Mouse (Mus musculus): Measurements from ENCODE around the gene Rtn4rl2. TPM values are rescaled to one million over a fixed set of nuclear protein-coding genes. Genes with fewer than 3 reads are reported as not detected.

Rtn4rl2 gene
- polyA plus RNA-seq, 1 experiment from 2014 or later, result 9.8 TPM

- Histone ChIP-seq H3K27ac (ENCODE audit: low read length) (no peak overlapping the region), H3K4me1 (replicated peaks; ENCODE audit: control insufficient read depth, insufficient read depth, low read length) (peaks cover 16% of the 10 kb centered on the region), H3K4me3 (replicated peaks; ENCODE audit: low read length) (peak overlapping the region; percentile 94), H3K4me2 (ENCODE audit: low read length) (peak overlapping the region; percentile 100), H3K9ac (replicated peaks; ENCODE audit: low read depth, low read length) (peak overlapping the region; percentile 64), H3K27me3 (replicated peaks; ENCODE audit: control insufficient read depth, insufficient read depth, low read length) (0 out of 2 replicates have a peak, but pooled peaks cover under 1% of the 10 kb centered on the region), H3K9me3 (ENCODE audit: control insufficient read depth, low read length) (no peaks in the 10 kb centered on the region), H3K36me3 (ENCODE audit: control insufficient read depth, insufficient read depth) (no peaks in the 10 kb centered on the region; the same call in 1 of the 2 replicates)
- ATAC-seq, result no peak; the same call in 1 of the 2 replicates
- under 1% methylated on average over 29 of the region's 29 CpGs for WGBS
Measured at GRCm38 (mm10) chr2:84827283-84827920, 59.1 kb downstream of the Rtn4rl2 start.

- H3K27ac ChIP-seq (ENCODE audit: low read length), result peak within 1 kb of the TSS; percentile 58; the same call in 1 of the 2 replicates
- under 1% methylated on average over 34 of the region's 34 CpGs for WGBS
Measured at GRCm38 (mm10) chr2:84826488-84827282, 59.8 kb downstream of the Rtn4rl2 start, which contains the start of gene Timm10. Gene Timm10, plus strand, starts transcription at chr2:84826997.

GRCm38 (mm10) chr2:84823237-84823636, 63.3 kb downstream of the Rtn4rl2 start:
- 51% methylated on average over 2 of the region's 2 CpGs for WGBS
- Histone ChIP-seq H3K36me3 (ENCODE audit: control insufficient read depth, insufficient read depth) (no peaks in the 10 kb centered on the region), H3K27me3 (replicated peaks; ENCODE audit: control insufficient read depth, insufficient read depth, low read length) (peaks cover 5% of the 10 kb centered on the region), H3K27ac (ENCODE audit: low read length) (no peak overlapping the region), H3K9ac (replicated peaks; ENCODE audit: low read depth, low read length) (no peak overlapping the region), H3K4me3 (replicated peaks; ENCODE audit: low read length) (no peak overlapping the region), H3K4me1 (replicated peaks; ENCODE audit: control insufficient read depth, insufficient read depth, low read length) (peaks cover 8% of the 10 kb centered on the region), H3K9me3 (ENCODE audit: control insufficient read depth, low read length) (no peaks in the 10 kb centered on the region), H3K4me2 (ENCODE audit: low read length) (no peak overlapping the region)
- no peak for ATAC-seq

More at GRCm38 (mm10) chr2:84826488-84827282, 59.8 kb downstream of the Rtn4rl2 start, which contains the start of gene Timm10:
- Histone ChIP-seq H3K4me3 (replicated peaks; ENCODE audit: low read length) (peak within 1 kb of the TSS; percentile 94), H3K9me3 (ENCODE audit: control insufficient read depth, low read length) (no peaks in the 10 kb centered on the region), H3K9ac (replicated peaks; ENCODE audit: low read depth, low read length) (peak within 1 kb of the TSS; percentile 64), H3K4me2 (ENCODE audit: low read length) (peak within 1 kb of the TSS; percentile 100), H3K4me1 (replicated peaks; ENCODE audit: control insufficient read depth, insufficient read depth, low read length) (peaks cover 11% of the 10 kb centered on the region), H3K36me3 (ENCODE audit: control insufficient read depth, insufficient read depth) (no peaks in the 10 kb centered on the region; the same call in 1 of the 2 replicates), H3K27me3 (replicated peaks; ENCODE audit: control insufficient read depth, insufficient read depth, low read length) (0 out of 2 replicates have a peak, but pooled peaks cover 2% of the 10 kb centered on the region)
- peak; percentile 95 for ATAC-seq

- Histone ChIP-seq H3K4me2 (ENCODE audit: low read length) (no peak within 1 kb of the TSS), H3K9me3 (ENCODE audit: control insufficient read depth, low read length) (no peaks in the 10 kb centered on the region), H3K27ac (ENCODE audit: low read length) (no peak within 1 kb of the TSS), H3K4me3 (replicated peaks; ENCODE audit: low read length) (no peak within 1 kb of the TSS), H3K9ac (replicated peaks; ENCODE audit: low read depth, low read length) (no peak within 1 kb of the TSS), H3K27me3 (replicated peaks; ENCODE audit: control insufficient read depth, insufficient read depth, low read length) (peaks cover 5% of the 10 kb centered on the region), H3K4me1 (replicated peaks; ENCODE audit: control insufficient read depth, insufficient read depth, low read length) (peaks cover 3% of the 10 kb centered on the region), H3K36me3 (ENCODE audit: control insufficient read depth, insufficient read depth) (no peaks in the 10 kb centered on the region)
- ATAC-seq, result no peak
- whole genome bisulfite sequencing, result 71% methylated on average over 13 of the region's 13 CpGs
Measured at GRCm38 (mm10) chr2:84822552-84822951, 64.0 kb downstream of the Rtn4rl2 start, which contains the start of gene Smtnl1. Gene Smtnl1, minus strand, starts transcription at chr2:84822652.

Small RNA genes within 50 kb of the gene (microRNA-seq; reads per million reads assigned to microRNA genes)
- not detected for gene Gm24332

Other genes with a start within 250 kb of the Rtn4rl2 start
- gene Ctnnd1, start 235.9 kb downstream of the Rtn4rl2 start, polyA plus RNA-seq (2015; fragmentation: Nextera tagmentation; extraction: Ambion mirVana), result 41.7 and 45.6 TPM in 2 replicates
- 0.41 and 0.52 TPM in 2 replicates for gene Btbd18, start 227.6 kb downstream of the Rtn4rl2 start, polyA plus RNA-seq (2015; fragmentation: Nextera tagmentation; extraction: Ambion mirVana)
- 213 and 225 TPM in 2 replicates for gene Selenoh, start 215.9 kb downstream of the Rtn4rl2 start, polyA plus RNA-seq (2015; fragmentation: Nextera tagmentation; extraction: Ambion mirVana)
- gene Gm28635, start 208.7 kb downstream of the Rtn4rl2 start, polyA plus RNA-seq (2015; fragmentation: Nextera tagmentation; extraction: Ambion mirVana), result not detected in 2 replicates
- 53.8 and 54.3 TPM in 2 replicates for gene Med19, start 208.3 kb downstream of the Rtn4rl2 start, polyA plus RNA-seq (2015; fragmentation: Nextera tagmentation; extraction: Ambion mirVana)
- 212 and 231 TPM in 2 replicates for gene Tmx2, start 207.6 kb downstream of the Rtn4rl2 start, polyA plus RNA-seq (2015; fragmentation: Nextera tagmentation; extraction: Ambion mirVana)
- gene Zdhhc5, start 171.5 kb downstream of the Rtn4rl2 start, polyA plus RNA-seq (2015; fragmentation: Nextera tagmentation; extraction: Ambion mirVana), result 19.4 and 20.1 TPM in 2 replicates
- 28.1 and 28.8 TPM in 2 replicates for gene Clp1, start 159.4 kb downstream of the Rtn4rl2 start, polyA plus RNA-seq (2015; fragmentation: Nextera tagmentation; extraction: Ambion mirVana)
- gene Ypel4, start 152.7 kb downstream of the Rtn4rl2 start, polyA plus RNA-seq (2015; fragmentation: Nextera tagmentation; extraction: Ambion mirVana), result 21.8 and 24.7 TPM in 2 replicates
- 3.9 and 4.9 TPM in 2 replicates for gene Gm19426, start 143.1 kb downstream of the Rtn4rl2 start, polyA plus RNA-seq (2015; fragmentation: Nextera tagmentation; extraction: Ambion mirVana)
- 25.0 and 26.9 TPM in 2 replicates for gene Serping1, start 111.3 kb downstream of the Rtn4rl2 start, polyA plus RNA-seq (2015; fragmentation: Nextera tagmentation; extraction: Ambion mirVana)
- 21.2 and 28.1 TPM in 2 replicates for gene Ube2l6, start 87.9 kb downstream of the Rtn4rl2 start, polyA plus RNA-seq (2015; fragmentation: Nextera tagmentation; extraction: Ambion mirVana)
- not detected in 2 replicates for gene Smtnl1, start 64.1 kb downstream of the Rtn4rl2 start, polyA plus RNA-seq (2015; fragmentation: Nextera tagmentation; extraction: Ambion mirVana)
- 58.0 and 69.5 TPM in 2 replicates for gene Timm10, start 59.7 kb downstream of the Rtn4rl2 start, polyA plus RNA-seq (2015; fragmentation: Nextera tagmentation; extraction: Ambion mirVana)
- 2.6 and 3.1 TPM in 2 replicates for gene Slc43a1, start 47.9 kb downstream of the Rtn4rl2 start, polyA plus RNA-seq (2015; fragmentation: Nextera tagmentation; extraction: Ambion mirVana)
- 6.6 and 7.2 TPM in 2 replicates for gene Slc43a3, start 49.9 kb upstream of the Rtn4rl2 start, polyA plus RNA-seq (2015; fragmentation: Nextera tagmentation; extraction: Ambion mirVana)
- gene Prg2, start 93.8 kb upstream of the Rtn4rl2 start, polyA plus RNA-seq (2015; fragmentation: Nextera tagmentation; extraction: Ambion mirVana), result not detected in 2 replicates
- not detected in 2 replicates for gene Prg3, start 101.5 kb upstream of the Rtn4rl2 start, polyA plus RNA-seq (2015; fragmentation: Nextera tagmentation; extraction: Ambion mirVana)
- gene Ssrp1, start 150.5 kb upstream of the Rtn4rl2 start, polyA plus RNA-seq (2015; fragmentation: Nextera tagmentation; extraction: Ambion mirVana), result 228 and 250 TPM in 2 replicates
- 0.66 and 1.1 TPM in 2 replicates for gene P2rx3, start 150.8 kb upstream of the Rtn4rl2 start, polyA plus RNA-seq (2015; fragmentation: Nextera tagmentation; extraction: Ambion mirVana)
- gene Tnks1bp1, start 161.3 kb upstream of the Rtn4rl2 start, polyA plus RNA-seq (2015; fragmentation: Nextera tagmentation; extraction: Ambion mirVana), result 24.0 and 26.2 TPM in 2 replicates
- gene Aplnr, start 249.5 kb upstream of the Rtn4rl2 start, polyA plus RNA-seq (2015; fragmentation: Nextera tagmentation; extraction: Ambion mirVana), result 20.7 and 34.3 TPM in 2 replicates

Measured in forebrain, embryonic 16.5 days (tissue).